Mouse (Mus musculus) kidney, adult 2 months (tissue): ENCODE measurements at regions not wholly inside any gene's neighbourhood (a gene's known extent, or its start where the extent isn't known, plus 50 kb on each side); places are given as distances from the start of the nearest gene placed in this dataset.

Experiments
- CTCF ChIP-seq: fragments of 200-500 bp; conservative IDR thresholded peaks from 2 replicates; pipeline ENCODE4 v1.5.1; 2011; ENCODE audit warnings: low read depth, mild to moderate bottlenecking, control low read depth, low read length, moderate library complexity, mixed read lengths; ENCODE audit not compliant: insufficient read depth, insufficient read length
- POLR2A ChIP-seq: fragments of 200-500 bp; IDR thresholded peaks from one replicate; pipeline ENCODE4 v1.6.1; 2011; ENCODE audit warnings: low read depth, low read length, control low read depth

GRCm38 (mm10) chr6:50046721-50047120, 63.3 kb upstream of the Mpp6 start:
- TF ChIP-seq CTCF (no peak), POLR2A (no peak)
